Mouse (Mus musculus): ENCODE data around the gene Sfxn5. TPM values are rescaled to one million over a fixed set of nuclear protein-coding genes. Genes with fewer than 3 reads are reported as not detected.

Gene Sfxn5
- polyA plus RNA-seq, 1 experiment from 2014 or later: 3.3 TPM

- Histone ChIP-seq H3K9me3 (ENCODE audit: low read length) (no peaks in the 10 kb centered on the region), H3K27ac (ENCODE audit: low read depth) (no peak overlapping the region; the same call in 1 of the 2 replicates), H3K9ac (replicated peaks) (no peak overlapping the region), H3K4me3 (ENCODE audit: low read depth, low read length) (no peak overlapping the region), H3K27me3 (ENCODE audit: insufficient read depth, low read length) (no peaks in the 10 kb centered on the region), H3K4me2 (ENCODE audit: low read depth, low read length) (no peak overlapping the region; the same call in 1 of the 2 replicates), H3K4me1 (ENCODE audit: insufficient read depth) (peaks cover 11% of the 10 kb centered on the region), H3K36me3 (replicated peaks; ENCODE audit: insufficient read depth, low read length) (no peaks in the 10 kb centered on the region)
- ATAC-seq: no peak
- WGBS (ENCODE audit: insufficient replicate concordance): 55% methylated on average over 4 of the region's 4 CpGs
- TF ChIP-seq EP300 (IDR thresholded peaks at IDR 0.05; ENCODE audit: low read depth): no peak
- no peak for TF ChIP-seq CTCF (IDR thresholded peaks at IDR 0.05; ENCODE audit: low read depth)
- no peak for DNase-seq
Observed at GRCm38 (mm10) chr6:85326564-85326963, 6.7 kb downstream of the Sfxn5 start.

- Histone ChIP-seq H3K4me2 (ENCODE audit: low read depth, low read length) (no peak overlapping the region), H3K27me3 (ENCODE audit: insufficient read depth, low read length) (no peaks in the 10 kb centered on the region), H3K4me3 (ENCODE audit: low read depth, low read length) (no peak overlapping the region), H3K9ac (replicated peaks) (no peak overlapping the region), H3K27ac (ENCODE audit: low read depth) (no peak overlapping the region), H3K9me3 (ENCODE audit: low read length) (no peaks in the 10 kb centered on the region), H3K36me3 (replicated peaks; ENCODE audit: insufficient read depth, low read length) (no peaks in the 10 kb centered on the region), H3K4me1 (ENCODE audit: insufficient read depth) (peaks cover 11% of the 10 kb centered on the region)
- DNase-seq (no peak), ATAC-seq (no peak)
- TF ChIP-seq EP300 (IDR thresholded peaks at IDR 0.05; ENCODE audit: low read depth) (no peak), CTCF (IDR thresholded peaks at IDR 0.05; ENCODE audit: low read depth) (no peak)
- WGBS (ENCODE audit: insufficient replicate concordance): 21% methylated on average over 2 of the region's 2 CpGs
Observed at GRCm38 (mm10) chr6:85325109-85325508, 8.1 kb downstream of the Sfxn5 start.

- Histone ChIP-seq H3K36me3 (replicated peaks; ENCODE audit: insufficient read depth, low read length) (no peaks in the 10 kb centered on the region), H3K4me1 (ENCODE audit: insufficient read depth) (peaks cover 2% of the 10 kb centered on the region; the same call in 1 of the 2 replicates), H3K27me3 (ENCODE audit: insufficient read depth, low read length) (no peaks in the 10 kb centered on the region), H3K9me3 (ENCODE audit: low read length) (no peaks in the 10 kb centered on the region), H3K4me2 (ENCODE audit: low read depth, low read length) (no peak overlapping the region), H3K9ac (replicated peaks) (no peak overlapping the region), H3K4me3 (ENCODE audit: low read depth, low read length) (no peak overlapping the region), H3K27ac (ENCODE audit: low read depth) (no peak overlapping the region)
- DNase-seq: no peak
- 85% methylated on average over 6 of the region's 6 CpGs for WGBS (ENCODE audit: insufficient replicate concordance)
- TF ChIP-seq EP300 (IDR thresholded peaks at IDR 0.05; ENCODE audit: low read depth) (no peak), CTCF (IDR thresholded peaks at IDR 0.05; ENCODE audit: low read depth) (no peak)
- no peak for ATAC-seq
Observed at GRCm38 (mm10) chr6:85320445-85320866, 12.8 kb downstream of the Sfxn5 start.

- no peak for DNase-seq
- 84% methylated on average over 2 of the region's 2 CpGs for WGBS (ENCODE audit: insufficient replicate concordance)
- ATAC-seq: no peak
Observed at GRCm38 (mm10) chr6:85316211-85316610, 17.0 kb downstream of the Sfxn5 start.

DNA sequence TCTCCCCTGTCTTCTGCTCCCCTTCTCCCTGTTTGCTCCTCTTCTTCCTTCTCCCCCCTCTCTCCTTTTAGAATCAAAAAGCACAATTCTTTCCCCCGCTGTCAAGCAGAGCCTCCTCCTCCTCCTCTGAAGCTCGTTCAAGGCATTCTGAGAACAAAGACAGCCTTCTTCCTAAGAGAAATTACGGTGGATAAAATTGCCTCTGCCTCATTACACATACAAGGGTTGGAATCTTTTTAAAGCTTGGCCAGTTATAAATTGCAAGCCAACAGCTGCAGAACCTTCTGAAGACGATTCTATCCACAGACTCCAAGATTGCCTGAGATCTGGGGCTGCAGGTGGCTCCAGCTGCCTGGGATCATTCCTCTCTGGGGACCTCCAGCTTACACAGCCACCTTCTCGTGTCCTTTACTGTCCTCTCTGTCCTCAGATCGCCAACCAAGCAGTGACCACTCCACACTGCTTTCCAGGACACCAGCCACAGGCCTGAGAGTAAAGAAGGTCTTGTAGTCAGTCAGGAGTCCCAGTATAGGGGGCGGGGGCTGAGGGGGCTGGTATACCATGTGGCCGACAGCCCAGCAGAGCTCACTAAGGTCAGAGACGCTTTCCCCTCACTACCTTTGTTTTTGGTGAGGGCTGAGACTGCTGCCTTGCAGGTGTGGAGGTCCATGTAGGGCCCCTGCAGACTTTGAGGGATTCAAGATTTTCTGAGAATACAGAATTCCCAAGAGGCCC is 19.0 kb downstream of the Sfxn5 start:
- Histone ChIP-seq H3K9me3 (ENCODE audit: low read length) (no peaks in the 10 kb centered on the region), H3K27ac (ENCODE audit: low read depth) (no peak overlapping the region), H3K36me3 (replicated peaks; ENCODE audit: insufficient read depth, low read length) (no peaks in the 10 kb centered on the region), H3K4me2 (ENCODE audit: low read depth, low read length) (no peak overlapping the region), H3K4me1 (ENCODE audit: insufficient read depth) (no peaks in the 10 kb centered on the region), H3K4me3 (ENCODE audit: low read depth, low read length) (no peak overlapping the region), H3K9ac (replicated peaks) (no peak overlapping the region), H3K27me3 (ENCODE audit: insufficient read depth, low read length) (no peaks in the 10 kb centered on the region)
- ATAC-seq (no peak), DNase-seq (no peak)
- 75% methylated on average over 9 of the region's 9 CpGs for WGBS (ENCODE audit: insufficient replicate concordance)
- TF ChIP-seq EP300 (IDR thresholded peaks at IDR 0.05; ENCODE audit: low read depth) (no peak), CTCF (IDR thresholded peaks at IDR 0.05; ENCODE audit: low read depth) (no peak)

More at GRCm38 (mm10) chr6:85316211-85316610, 17.0 kb downstream of the Sfxn5 start:
- H3K9ac ChIP-seq (replicated peaks): no peak overlapping the region
- no peak overlapping the region for H3K4me2 ChIP-seq (ENCODE audit: low read depth, low read length)
- H3K4me3 ChIP-seq (ENCODE audit: low read depth, low read length): no peak overlapping the region
- H3K4me1 ChIP-seq (ENCODE audit: insufficient read depth): no peaks in the 10 kb centered on the region
- no peaks in the 10 kb centered on the region for H3K27me3 ChIP-seq (ENCODE audit: insufficient read depth, low read length)
- H3K36me3 ChIP-seq (replicated peaks; ENCODE audit: insufficient read depth, low read length): no peaks in the 10 kb centered on the region
- no peaks in the 10 kb centered on the region for H3K9me3 ChIP-seq (ENCODE audit: low read length)
- no peak for TF ChIP-seq EP300 (IDR thresholded peaks at IDR 0.05; ENCODE audit: low read depth)
- TF ChIP-seq CTCF (IDR thresholded peaks at IDR 0.05; ENCODE audit: low read depth): no peak
- H3K27ac ChIP-seq (ENCODE audit: low read depth): no peak overlapping the region

DNA sequence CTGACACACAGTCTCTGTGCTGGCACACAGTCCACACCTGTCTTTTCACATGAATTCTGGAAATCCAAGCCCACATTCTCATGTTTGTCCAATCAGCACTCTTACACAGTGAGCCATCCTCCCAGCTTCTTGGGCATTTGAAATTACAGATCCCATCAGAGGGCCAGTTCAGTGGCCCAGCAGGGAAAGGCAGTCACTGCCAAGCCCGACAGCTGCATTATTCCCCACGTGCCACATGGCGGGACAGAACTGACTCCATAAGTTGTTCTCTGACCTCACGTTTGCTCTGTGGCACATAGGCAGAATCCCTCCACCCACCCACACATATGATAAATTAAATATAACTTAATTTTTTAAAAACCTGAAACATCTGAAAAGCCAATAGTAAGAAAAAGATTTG is 25.3 kb downstream of the Sfxn5 start:
- H3K27ac ChIP-seq (ENCODE audit: low read depth): no peak overlapping the region
- ATAC-seq: no peak
- no peak for DNase-seq
- H3K36me3 ChIP-seq (replicated peaks; ENCODE audit: insufficient read depth, low read length): no peaks in the 10 kb centered on the region
- 83% methylated on average over 4 of the region's 4 CpGs for WGBS (ENCODE audit: insufficient replicate concordance)
- no peak overlapping the region for H3K4me2 ChIP-seq (ENCODE audit: low read depth, low read length)
- H3K27me3 ChIP-seq (ENCODE audit: insufficient read depth, low read length): no peaks in the 10 kb centered on the region
- H3K9ac ChIP-seq (replicated peaks): no peak overlapping the region
- peaks cover 2% of the 10 kb centered on the region for H3K4me1 ChIP-seq (ENCODE audit: insufficient read depth)
- H3K4me3 ChIP-seq (ENCODE audit: low read depth, low read length): no peak overlapping the region
- H3K9me3 ChIP-seq (ENCODE audit: low read length): no peaks in the 10 kb centered on the region
- TF ChIP-seq EP300 (IDR thresholded peaks at IDR 0.05; ENCODE audit: low read depth) (no peak), CTCF (IDR thresholded peaks at IDR 0.05; ENCODE audit: low read depth) (no peak)
